Mouse (Mus musculus) kidney, adult 8-10 months (tissue): ENCODE data around the gene Olfr288.
A peak's percentile ranks its signal among the peaks of the same experiment; 100 is the strongest.

Experiments used
- DNase-seq, 2 experiments: peaks; one replicate each; pipeline ENCODE4 v3.0.0; 2022

The Olfr288 gene

GRCm38 (mm10) chr15:98165525-98165924 lies 29.8 kb downstream of the Olfr288 start, which contains the start of gene Asb8:
Gene Asb8, minus strand, starts transcription at chr15:98165625.
- DNase-seq = no peak

DNA sequence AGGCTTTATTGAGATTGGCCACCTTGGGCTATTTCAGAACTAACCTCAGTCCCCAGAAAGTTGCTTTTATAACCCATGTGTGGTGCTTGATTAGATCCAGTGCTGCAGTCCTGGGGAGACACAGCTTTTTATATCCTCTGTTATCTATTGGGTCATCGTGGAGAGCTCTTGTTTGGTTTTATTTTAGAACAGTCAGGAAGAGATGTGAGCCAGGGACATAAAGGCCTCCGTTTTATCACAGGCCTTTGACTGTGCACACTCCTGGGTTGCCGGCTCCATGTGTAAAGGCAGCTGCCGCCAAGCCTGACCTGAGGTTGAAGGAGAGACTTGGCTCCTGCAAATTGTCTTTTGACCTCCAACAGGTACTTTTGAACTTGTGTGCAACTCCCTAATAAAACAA lies 32.8 kb downstream of the Olfr288 start:
- DNase-seq = no peak

DNA sequence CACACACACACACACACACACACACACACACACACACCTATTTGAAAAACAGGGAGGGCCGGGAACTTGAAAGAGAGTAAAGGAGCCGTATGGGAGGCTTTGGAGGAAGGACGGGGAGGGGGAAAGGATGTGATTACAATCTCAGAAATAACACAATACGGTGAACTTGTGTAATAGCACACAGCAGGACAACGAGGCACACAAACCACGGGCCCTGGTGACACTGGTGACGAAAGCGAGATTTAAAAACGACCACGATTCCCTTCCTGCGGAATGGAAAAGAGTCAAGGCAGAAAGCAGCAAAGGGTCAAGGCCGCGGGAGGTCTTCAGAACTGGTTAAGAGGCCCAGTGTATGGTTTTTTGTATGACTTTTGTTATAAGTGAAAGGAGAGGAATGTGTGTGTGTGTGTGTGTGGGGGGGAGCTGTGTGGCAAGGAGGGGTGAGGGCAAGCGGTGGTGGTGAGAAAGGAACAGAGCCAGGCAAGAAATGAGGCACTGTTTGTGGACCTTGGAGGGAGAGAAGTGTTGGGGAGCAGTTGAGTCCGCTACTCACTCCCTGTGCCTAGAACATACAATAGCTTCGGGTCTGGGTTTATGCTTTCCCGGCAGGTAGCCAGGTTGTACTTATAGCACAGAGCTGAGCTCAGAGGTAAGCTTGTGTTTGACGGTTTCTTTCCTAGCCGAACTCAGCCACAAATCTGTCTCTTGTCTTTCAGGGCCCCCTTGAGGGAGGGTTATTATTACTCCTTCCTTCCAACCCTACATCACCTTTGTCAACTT lies 34.1 kb downstream of the Olfr288 start:
- DNase-seq = no peak

- DNase-seq = no peak
Observed at GRCm38 (mm10) chr15:98157253-98157652, 38.1 kb downstream of the Olfr288 start.

DNA sequence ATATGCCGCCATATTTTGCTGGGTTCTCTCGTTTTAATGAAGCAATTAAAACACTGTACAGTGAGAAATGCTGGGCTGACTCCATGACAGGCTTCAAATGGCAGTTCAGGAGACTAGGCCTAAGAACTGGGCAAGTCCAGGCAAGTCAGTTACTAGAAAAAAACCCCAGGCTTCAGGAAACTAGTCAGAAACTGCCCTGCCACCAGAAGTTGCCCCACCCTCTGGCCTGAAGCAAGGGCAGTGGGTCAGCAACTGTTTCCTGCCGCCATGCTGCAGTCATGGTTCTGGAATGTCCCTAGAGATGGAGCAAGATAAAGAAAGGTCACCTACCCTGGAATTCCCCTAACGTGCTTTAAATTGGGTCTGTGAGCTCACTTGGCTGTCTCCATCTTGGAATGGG lies 39.4 kb downstream of the Olfr288 start:
- DNase-seq = peak in 1 of 2 experiments; percentile 23

GRCm38 (mm10) chr15:98155272-98155671 lies 40.1 kb downstream of the Olfr288 start:
- DNase-seq = no peak

GRCm38 (mm10) chr15:98154631-98155030 lies 40.7 kb downstream of the Olfr288 start:
- no peak for DNase-seq

DNA sequence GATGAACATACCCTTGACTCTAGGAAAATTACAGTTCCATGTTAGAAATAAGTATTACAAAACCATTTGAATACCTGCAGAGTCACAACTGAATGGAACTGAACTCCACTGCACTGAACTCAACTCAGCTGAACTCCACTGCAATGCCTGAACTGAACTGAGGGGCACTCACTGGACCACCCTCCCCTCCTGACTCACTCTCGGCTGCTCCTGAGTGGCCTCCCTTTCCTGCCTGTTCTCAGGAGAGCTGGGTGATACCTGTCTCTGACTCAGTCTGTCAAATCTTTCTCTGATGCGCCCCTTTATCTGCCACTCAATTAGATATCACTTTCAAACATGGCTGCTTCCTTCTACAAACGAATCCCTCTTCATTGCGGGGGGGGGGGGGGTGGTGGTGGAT lies 41.2 kb downstream of the Olfr288 start:
- no peak for DNase-seq

GRCm38 (mm10) chr15:98153625-98154024 lies 41.7 kb downstream of the Olfr288 start:
- DNase-seq = no peak

GRCm38 (mm10) chr15:98152916-98153315 lies 42.4 kb downstream of the Olfr288 start:
- no peak for DNase-seq

GRCm38 (mm10) chr15:98149166-98149602 lies 46.2 kb downstream of the Olfr288 start:
- no peak for DNase-seq

GRCm38 (mm10) chr15:98148356-98148755 lies 47.0 kb downstream of the Olfr288 start:
- no peak for DNase-seq

DNA sequence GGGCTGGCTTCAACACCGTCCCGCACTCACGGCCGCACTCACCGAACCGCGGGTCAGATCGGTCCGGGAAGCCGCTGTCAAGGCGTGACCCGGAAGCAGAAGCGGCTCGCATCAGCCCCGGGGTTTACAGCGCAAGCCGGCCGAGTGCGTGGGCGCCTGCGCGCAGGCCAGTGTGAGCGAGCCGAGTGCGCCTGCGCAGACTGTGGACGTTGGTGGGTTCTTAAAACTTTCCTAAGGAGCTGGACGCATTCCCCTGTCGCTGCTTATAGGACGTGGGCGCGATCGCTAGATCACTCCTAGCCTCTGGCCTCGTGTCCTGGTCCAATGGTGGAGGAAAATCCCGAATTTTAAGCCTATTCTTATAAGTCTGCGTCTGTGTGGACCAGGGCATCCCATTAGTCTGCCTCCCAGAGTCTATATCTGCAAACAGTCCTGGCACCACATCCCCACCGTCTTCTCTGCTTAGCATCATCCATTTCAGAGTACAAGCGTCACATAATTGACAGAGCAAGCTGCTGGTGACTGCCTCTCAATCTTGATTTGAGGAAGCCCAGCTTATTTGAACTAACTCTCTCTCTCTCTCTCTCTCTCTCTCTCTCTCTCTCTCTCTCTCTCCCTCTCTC lies 49.7 kb downstream of the Olfr288 start:
- DNase-seq = peak; percentile 91 to 92

GRCm38 (mm10) chr15:98144861-98145507 lies 50.4 kb downstream of the Olfr288 start:
- DNase-seq = peak in 1 of 2 experiments; percentile 13

GRCm38 (mm10) chr15:98142515-98142914 lies 52.8 kb downstream of the Olfr288 start:
- no peak for DNase-seq

DNA sequence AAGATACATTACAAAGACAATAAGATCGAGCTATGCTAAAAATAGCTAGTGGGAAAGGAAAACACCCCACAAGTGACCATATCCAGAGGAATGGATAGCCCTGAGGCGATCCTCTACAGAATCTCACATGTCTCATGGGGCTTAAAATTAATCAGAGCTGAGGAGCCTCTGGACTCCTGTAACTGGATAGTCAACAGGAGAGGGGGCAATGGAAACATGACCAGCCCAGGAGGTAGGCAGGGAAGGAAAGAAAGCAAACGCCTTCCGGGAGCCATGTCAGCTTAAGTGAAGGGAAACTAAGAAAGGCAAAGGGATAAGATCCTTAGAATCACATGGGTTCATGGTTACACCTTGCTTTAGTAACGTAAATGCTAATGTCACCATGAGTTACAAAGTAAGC lies 54.5 kb downstream of the Olfr288 start:
- no peak for DNase-seq

DNA sequence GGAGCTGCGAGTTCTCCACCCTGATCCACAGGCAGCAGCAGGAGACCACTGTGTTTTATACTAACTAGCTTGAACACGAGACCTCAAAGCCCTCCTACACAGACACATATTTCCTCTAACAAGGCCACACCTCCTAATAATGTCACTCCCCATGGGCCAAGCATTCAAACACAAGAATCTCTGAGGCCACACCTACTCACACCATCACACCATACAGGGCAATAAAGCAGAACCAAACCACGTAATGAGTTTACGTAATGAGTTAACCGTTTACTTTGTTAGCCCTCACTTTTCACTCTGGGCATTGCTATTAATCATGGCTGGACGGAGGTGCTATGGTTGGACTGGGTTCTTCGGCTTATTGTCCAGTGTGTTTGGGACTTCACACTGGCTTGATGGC lies 55.6 kb downstream of the Olfr288 start:
- no peak for DNase-seq

GRCm38 (mm10) chr15:98136871-98137270 lies 58.5 kb downstream of the Olfr288 start:
- no peak for DNase-seq
